Mouse (Mus musculus): ENCODE results near the gene Smoc2.

DNA sequence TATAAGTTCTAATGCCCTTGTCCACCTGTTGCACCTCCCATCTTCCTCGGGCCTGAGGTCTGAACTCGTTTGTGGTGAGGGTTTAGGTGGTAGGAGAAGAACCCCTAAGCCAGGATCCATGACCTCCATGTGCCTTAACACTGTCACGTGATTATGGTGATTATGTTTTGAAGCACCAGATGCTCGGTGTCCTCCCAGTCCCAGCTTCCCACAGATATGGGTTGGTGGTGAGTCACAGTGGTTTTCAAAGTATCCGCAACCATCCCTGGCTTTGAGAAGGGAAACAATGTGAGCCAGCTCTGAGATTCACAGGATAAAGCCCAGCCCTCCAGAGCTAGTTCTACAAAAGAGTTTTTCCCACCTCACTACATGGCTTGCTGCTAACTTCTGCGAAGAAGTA, 33.1 kb downstream of the Smoc2 start:
- no peak for TF ChIP-seq CTCF (IDR thresholded peaks at IDR 0.05; ENCODE audit: low read depth)
- TF ChIP-seq EP300 (IDR thresholded peaks at IDR 0.05; ENCODE audit: low read depth): no peak
